Mouse (Mus musculus) embryonic facial prominence, embryonic 11.5 days (tissue): ENCODE measurements around the gene Bend3. TPM values are rescaled to one million over a fixed set of nuclear protein-coding genes. Genes with fewer than 3 reads are reported as not detected.
A peak's percentile ranks its signal among the peaks of the same experiment; 100 is the strongest.

Experiments
- ATAC-seq: fragments of 200-750 bp; cut with Nextera tagmentation; replicated peaks from 2 replicates; pipeline ENCODE4 v1.8.0; 2017; ENCODE audit warnings: low read depth; ENCODE audit not compliant: insufficient number of reproducible peaks, low FRiP score, low TSS enrichment
- DNase-seq: peaks from one replicate; pipeline ENCODE4 v3.0.0-alpha.2; 2015; ENCODE audit warnings: low spot score
- H3K27ac ChIP-seq: fragments of 300-500 bp; sonication (generic); replicated peaks from 2 replicates; pipeline ENCODE4 v1.5.1; 2014; ENCODE audit warnings: mild to moderate bottlenecking, low read depth, low read length, control low read depth
- H3K27me3 ChIP-seq: fragments of 300-500 bp; sonication (generic); 2 replicates; pipeline ENCODE4 v1.6.1; 2014; ENCODE audit warnings: mild to moderate bottlenecking, low read length, moderate library complexity, mixed read lengths; ENCODE audit not compliant: control insufficient read depth, insufficient read depth
- H3K36me3 ChIP-seq: fragments of 300-500 bp; sonication (generic); replicated peaks from 2 replicates; pipeline ENCODE4 v1.6.1; 2014; ENCODE audit warnings: low read depth, mild to moderate bottlenecking, low read length, moderate library complexity, mixed read lengths; ENCODE audit not compliant: control insufficient read depth, insufficient read depth
- H3K4me1 ChIP-seq: fragments of 300-500 bp; sonication (generic); 2 replicates; pipeline ENCODE4 v1.6.1; 2014; ENCODE audit warnings: low read length, mixed read lengths; ENCODE audit not compliant: control insufficient read depth, insufficient read depth
- H3K4me2 ChIP-seq: fragments of 300-500 bp; sonication (generic); 2 replicates; pipeline ENCODE4 v1.6.1; 2014; ENCODE audit warnings: low read depth, mild to moderate bottlenecking, control low read depth, low read length, moderate library complexity
- H3K4me3 ChIP-seq: fragments of 300-500 bp; sonication (generic); 2 replicates; pipeline ENCODE4 v1.5.1; 2014; ENCODE audit warnings: low read depth, low read length, control low read depth
- H3K9ac ChIP-seq: fragments of 300-500 bp; sonication (generic); replicated peaks from 2 replicates; pipeline ENCODE4 v1.6.1; 2014; ENCODE audit warnings: mild to moderate bottlenecking, control low read depth, low read length
- H3K9me3 ChIP-seq: fragments of 300-500 bp; sonication (generic); replicated peaks from 2 replicates; pipeline ENCODE4 v1.6.1; 2016; ENCODE audit warnings: mild to moderate bottlenecking, low read length, inconsistent platforms, mixed read lengths; ENCODE audit not compliant: control insufficient read depth
- WGBS: fragments of 180-500 bp; shearing (Covaris S2); extraction: QIAGEN DNeasy Blood & Tissue Kit; methylation state at CpG from one replicate; pipeline ENCODE4 v1.1.7; 2014; 5-methylcytosine and 5-hydroxymethylcytosine counted together
- polyA plus RNA-seq: library from polyadenylated mRNA; unstranded; fragments of >200 nt; fragmentation: Nextera tagmentation; extraction: Ambion mirVana; gene quantifications from 2 replicates; pipeline ENCODE4 v1.2.1, GENCODE M21; 2014

Gene Bend3
- polyA plus RNA-seq, 1 experiment from 2014 or later = 6.9 TPM

GRCm38 (mm10) chr10:43468293-43468692 is 10.3 kb upstream of the Bend3 start:
- ATAC-seq (no peak), DNase-seq (no peak)
- Histone ChIP-seq H3K27ac (no peak overlapping the region), H3K4me2 (no peak overlapping the region), H3K9ac (no peak overlapping the region), H3K4me3 (no peak overlapping the region), H3K36me3 (no peaks in the 10 kb centered on the region), H3K9me3 (no peaks in the 10 kb centered on the region), H3K27me3 (no peaks in the 10 kb centered on the region), H3K4me1 (no peaks in the 10 kb centered on the region)
- 94% methylated on average over 6 of the region's 6 CpGs for WGBS

- H3K27ac ChIP-seq = no peak overlapping the region
- no peak for DNase-seq
- H3K27me3 ChIP-seq = no peaks in the 10 kb centered on the region
- no peaks in the 10 kb centered on the region for H3K9me3 ChIP-seq
- no peak overlapping the region for H3K4me2 ChIP-seq
- no peak for ATAC-seq
- no peaks in the 10 kb centered on the region for H3K4me1 ChIP-seq
- no peaks in the 10 kb centered on the region for H3K36me3 ChIP-seq
- H3K4me3 ChIP-seq = no peak overlapping the region
- H3K9ac ChIP-seq = no peak overlapping the region
- WGBS = 54% methylated on average over 4 of the region's 4 CpGs
Observed at GRCm38 (mm10) chr10:43475376-43475775, 3.3 kb upstream of the Bend3 start.

- peak overlapping the region; percentile 46 for H3K9ac ChIP-seq
- no peaks in the 10 kb centered on the region for H3K4me1 ChIP-seq
- no peaks in the 10 kb centered on the region for H3K36me3 ChIP-seq
- no peaks in the 10 kb centered on the region for H3K9me3 ChIP-seq
- no peak for ATAC-seq
- peak overlapping the region; percentile 89 for H3K4me3 ChIP-seq
- H3K4me2 ChIP-seq = peak overlapping the region; percentile 94
- H3K27ac ChIP-seq = no peak overlapping the region
- peak; percentile 40 for DNase-seq
- 6% methylated on average over 9 of the region's 9 CpGs for WGBS
- no peaks in the 10 kb centered on the region for H3K27me3 ChIP-seq
Observed at GRCm38 (mm10) chr10:43477459-43477858, 1.2 kb upstream of the Bend3 start.

- no peaks in the 10 kb centered on the region for H3K9me3 ChIP-seq
- under 1% methylated on average over 40 of the region's 42 CpGs for WGBS
Observed at GRCm38 (mm10) chr10:43477865-43478681, 558 bp upstream of the Bend3 start.

GRCm38 (mm10) chr10:43479436-43480157 is 966 bp downstream of the Bend3 start:
- H3K9ac ChIP-seq = peak overlapping the region; percentile 99
- peak; percentile 69 for ATAC-seq
- peak overlapping the region; percentile 89 for H3K4me3 ChIP-seq
- H3K36me3 ChIP-seq = no peaks in the 10 kb centered on the region
- peak overlapping the region; percentile 98 for H3K27ac ChIP-seq
- no peaks in the 10 kb centered on the region; the same call in 1 of the 2 replicates for H3K4me1 ChIP-seq
- H3K9me3 ChIP-seq = no peaks in the 10 kb centered on the region
- under 1% methylated on average over 84 of the region's 103 CpGs for WGBS
- peak overlapping the region; percentile 94 for H3K4me2 ChIP-seq
- H3K27me3 ChIP-seq = no peaks in the 10 kb centered on the region
- peak; percentile 90 for DNase-seq

More at GRCm38 (mm10) chr10:43477865-43478681, 558 bp upstream of the Bend3 start:
- DNase-seq (peak; percentile 85), ATAC-seq (peak; percentile 50)
- Histone ChIP-seq H3K27ac (peak overlapping the region; percentile 98), H3K4me3 (peak overlapping the region; percentile 89), H3K36me3 (no peaks in the 10 kb centered on the region), H3K4me2 (peak overlapping the region; percentile 94), H3K4me1 (no peaks in the 10 kb centered on the region), H3K9ac (peak overlapping the region; percentile 99), H3K27me3 (no peaks in the 10 kb centered on the region)

- no peaks in the 10 kb centered on the region; the same call in 1 of the 2 replicates for H3K4me1 ChIP-seq
- DNase-seq = no peak
- ATAC-seq = no peak
- H3K4me2 ChIP-seq = peak overlapping the region; percentile 94
- no peaks in the 10 kb centered on the region for H3K9me3 ChIP-seq
- peak overlapping the region; percentile 99 for H3K9ac ChIP-seq
- no peaks in the 10 kb centered on the region for H3K36me3 ChIP-seq
- H3K27me3 ChIP-seq = no peaks in the 10 kb centered on the region
- WGBS = 5% methylated on average over 13 of the region's 13 CpGs
- H3K4me3 ChIP-seq = peak overlapping the region; percentile 89
- peak overlapping the region; percentile 98 for H3K27ac ChIP-seq
Observed at GRCm38 (mm10) chr10:43480227-43480849, 1.7 kb downstream of the Bend3 start.

- Histone ChIP-seq H3K4me3 (no peak overlapping the region), H3K9me3 (no peaks in the 10 kb centered on the region), H3K4me2 (no peak overlapping the region), H3K9ac (no peak overlapping the region), H3K36me3 (no peaks in the 10 kb centered on the region), H3K27me3 (no peaks in the 10 kb centered on the region), H3K4me1 (no peaks in the 10 kb centered on the region; the same call in 1 of the 2 replicates), H3K27ac (no peak overlapping the region)
- ATAC-seq = no peak
- no peak for DNase-seq
- 37% methylated on average over 4 of the region's 4 CpGs for WGBS
Observed at GRCm38 (mm10) chr10:43481179-43481578, 2.5 kb downstream of the Bend3 start.
